Mouse (Mus musculus) CH12.LX (cell line): ENCODE results near the gene Dnajc17.

ENCODE experiments used
- CTCF ChIP-seq, 2 experiments: IDR thresholded peaks in 1 of 2; conservative IDR thresholded peaks in 1 of 2; 2 replicates each; pipeline ENCODE4 v1.5.1; 2011 to 2012; ENCODE audit warnings: low read depth in 2 of 2, low read length in 2 of 2, improper control_type of control experiment in 1 of 2, inconsistent platforms in 1 of 2, mild to moderate bottlenecking in 1 of 2, moderate library complexity in 1 of 2
- EP300 ChIP-seq: IDR thresholded peaks from 2 replicates; pipeline ENCODE4 v1.6.1; 2011; ENCODE audit warnings: low read length, improper control_type of control experiment
- GABPA ChIP-seq: IDR thresholded peaks from 2 replicates; pipeline ENCODE4 v1.6.1; 2012; ENCODE audit warnings: low read depth, low read length, improper control_type of control experiment, inconsistent platforms; ENCODE audit not compliant: insufficient replicate concordance
- NRF1 ChIP-seq: IDR thresholded peaks from 2 replicates; pipeline ENCODE4 v1.6.1; 2014; ENCODE audit warnings: low read depth, mild to moderate bottlenecking, inconsistent platforms, low read length, improper control_type of control experiment, moderate library complexity
- USF1 ChIP-seq: IDR thresholded peaks from 2 replicates; pipeline ENCODE4 v1.6.1; 2014; ENCODE audit warnings: low read depth, mild to moderate bottlenecking, inconsistent platforms, low read length, improper control_type of control experiment
- ZC3H11A ChIP-seq: IDR thresholded peaks from 2 replicates; pipeline ENCODE4 v1.6.1; 2012; ENCODE audit warnings: low read depth, mild to moderate bottlenecking, inconsistent platforms, low read length, improper control_type of control experiment

GRCm38 (mm10) chr2:119194140-119194539 lies 14.5 kb downstream of the Dnajc17 start:
- TF ChIP-seq CTCF (conservative IDR thresholded peaks at IDR 0.05 in 1 of 2, IDR thresholded peaks at IDR 0.05 in 1 of 2; ENCODE audit: low read depth in 2 of 2, low read length in 2 of 2) (no peak), ZC3H11A (no peak), USF1 (no peak), GABPA (no peak), NRF1 (no peak), EP300 (no peak)
